ENCODE assay signal across 9 mouse cellular contexts in the genomic region with DNA sequence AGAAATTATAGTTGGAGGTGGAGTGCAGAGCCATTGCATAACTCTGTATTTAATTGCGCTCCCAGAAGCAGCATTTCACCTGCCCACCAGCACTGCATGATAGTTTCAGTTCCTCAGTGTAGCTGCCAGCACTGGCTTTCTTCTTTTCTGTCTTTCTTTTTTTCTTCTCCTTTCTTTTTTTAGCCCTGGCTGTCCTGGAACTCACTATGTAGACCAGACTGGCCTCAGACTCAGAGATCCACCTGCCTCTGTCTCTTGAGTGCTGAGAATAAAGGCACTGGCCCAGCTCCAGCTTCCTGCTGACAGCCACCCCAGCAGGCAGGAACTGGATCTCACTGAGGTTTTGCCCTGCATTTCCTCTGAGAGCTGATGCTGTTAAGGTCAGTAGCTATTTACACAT. TPM values are rescaled to one million over a fixed set of nuclear protein-coding genes. Genes with fewer than 3 reads are reported as not detected.
DNase-seq lines count a peak whose midpoint lies in the region.
"Had no signal": no experiment of that assay in that cellular context is flagged by ENCODE, and none has a peak within 500 bp of the region (broad histone marks: within the 10 kb centered on the region; RNA-seq: fewer than 3 reads in every experiment).

No protein-coding gene starts in this region.

- DNase-seq in heart, adult 11 months, result peak; percentile 79
- no peak for DNase-seq in heart, postnatal 25 days (ENCODE audit: low spot score)
- DNase-seq in spleen, adult 18-20 months, result peak; percentile 12 to 32
- no peak for DNase-seq in spleen, postnatal 4 days (ENCODE audit: low spot score in 2 of 2)
- peak; percentile 82 for DNase-seq in brain, adult 2 months (ENCODE audit: low read depth, low spot score)
- DNase-seq in right cerebral cortex, postnatal 25 days, result peak; percentile 35
- DNase-seq in ovary, adult 18-20 months (ENCODE audit: low spot score), result no peak
- no peak for DNase-seq in urinary bladder, postnatal 4 days (ENCODE audit: low spot score in 2 of 2)
- DNase-seq: gastrocnemius, adult 2 months had no signal

- intact Hi-C loops in heart, postnatal 25 days (cut with DNase I), result no loop called here

RNA-seq across cellular contexts. Expression of a gene that starts 2.7 kb away (rescaled TPM):
- total RNA-seq in heart, postnatal 25 days (2021), result 10 to 100 TPM; 21.2 to 22.5 TPM

RNA-seq across cellular contexts. Expression of a gene that starts 32.1 kb away (rescaled TPM):
- total RNA-seq in heart, postnatal 25 days (2021), result 100 to 1,000 TPM; 180 to 195 TPM

RNA-seq across cellular contexts. Expression of a gene that starts 58.5 kb away (rescaled TPM):
- 1 to 10 TPM; 8.9 to 9.9 TPM for total RNA-seq in heart, postnatal 25 days (2021)

Comparison
In these comparisons a context has a peak if more than half of its experiments do, and no peak if none do; other contexts are left out.
1. DNase-seq: peak in heart, adult 11 months (single experiment), spleen, adult 18-20 months (2 of 2), brain, adult 2 months (single experiment) and right cerebral cortex, postnatal 25 days (single experiment); none in heart, postnatal 25 days (single experiment), spleen, postnatal 4 days (0 of 2), ovary, adult 18-20 months (single experiment) and urinary bladder, postnatal 4 days (0 of 2).